Mouse (Mus musculus) ES-E14 (cell line): ENCODE results near the gene Usp7.

Experiments
- MAFK ChIP-seq: IDR thresholded peaks from 2 replicates; pipeline ENCODE4 v1.6.1; 2014; ENCODE audit warnings: mild to moderate bottlenecking, low read depth, low read length, inconsistent platforms; ENCODE audit not compliant: insufficient read depth
- ZC3H11A ChIP-seq: IDR thresholded peaks from 2 replicates; pipeline ENCODE4 v1.6.1; 2012; ENCODE audit warnings: low read depth, mild to moderate bottlenecking, inconsistent platforms, low read length, borderline replicate concordance
- ZNF384 ChIP-seq: IDR thresholded peaks from 2 replicates; pipeline ENCODE4 v1.6.1; 2012; ENCODE audit warnings: low read depth, low read length, inconsistent platforms

DNA sequence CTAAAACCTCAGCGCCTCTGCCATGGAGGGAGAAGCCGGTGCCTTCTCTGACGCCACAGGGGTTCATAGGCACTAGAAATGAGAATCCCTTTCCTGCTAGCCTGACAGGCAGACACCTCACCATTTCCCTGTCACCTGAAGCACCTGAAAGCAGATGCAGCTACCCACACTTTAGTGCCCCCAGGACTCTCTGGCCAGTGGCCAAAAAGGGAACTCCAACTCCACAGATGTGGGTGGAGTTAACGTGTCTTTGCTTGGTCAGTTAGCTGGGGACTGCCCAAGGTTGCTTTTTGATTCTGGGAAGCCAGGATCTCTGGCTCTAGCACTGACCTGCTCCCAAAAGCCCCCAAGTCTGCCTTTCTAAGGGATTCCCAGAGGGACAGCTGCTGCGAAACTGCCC lies 122.7 kb downstream of the Usp7 start:
- TF ChIP-seq ZC3H11A: no peak
- TF ChIP-seq ZNF384: no peak
- no peak for TF ChIP-seq MAFK
